Mouse (Mus musculus) CH12F3 (cell line): Measurements from ENCODE around the gene Crebrf.

Experiments
- in situ Hi-C: fragments of 300-500 bp; cut with MboI; formaldehyde crosslinking; loops from 2 replicates; pipeline ENCODE4 v1.14.3; 2020; ENCODE audit warnings: low sequenced_read_pairs

Gene Crebrf

DNA sequence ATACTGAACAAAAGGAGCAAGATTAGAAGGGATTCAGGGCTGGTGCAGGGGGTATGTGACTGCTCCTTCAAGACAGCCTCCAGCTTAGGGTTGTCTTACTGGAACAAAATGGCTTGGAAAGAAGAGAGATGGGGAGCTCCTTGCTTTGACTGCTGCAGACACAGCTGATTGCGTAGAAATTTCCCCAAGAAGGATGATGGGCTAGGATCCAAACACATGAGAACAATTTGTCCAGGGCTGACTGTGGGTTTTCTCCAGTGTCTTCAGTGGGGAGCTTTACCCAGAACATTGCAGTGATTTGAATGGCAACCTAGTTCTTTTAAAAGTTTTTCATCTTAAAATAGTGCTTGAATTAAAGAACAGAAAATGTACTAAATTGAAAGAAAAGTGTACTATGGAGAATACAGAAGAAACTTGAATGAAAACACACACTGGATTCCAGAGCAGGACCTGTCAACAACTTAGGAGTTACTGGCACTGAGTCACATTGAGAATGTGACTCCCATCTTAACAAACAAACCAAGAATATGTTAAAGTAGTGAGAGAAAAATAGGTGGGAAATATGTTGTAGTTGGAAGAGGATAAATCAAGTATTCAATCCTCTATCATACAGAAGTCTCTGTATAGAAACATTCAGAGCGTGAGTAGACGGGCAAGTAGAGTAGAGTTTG, 63.1 kb downstream of the Crebrf start:
- in situ Hi-C loops, result no loop called here

DNA sequence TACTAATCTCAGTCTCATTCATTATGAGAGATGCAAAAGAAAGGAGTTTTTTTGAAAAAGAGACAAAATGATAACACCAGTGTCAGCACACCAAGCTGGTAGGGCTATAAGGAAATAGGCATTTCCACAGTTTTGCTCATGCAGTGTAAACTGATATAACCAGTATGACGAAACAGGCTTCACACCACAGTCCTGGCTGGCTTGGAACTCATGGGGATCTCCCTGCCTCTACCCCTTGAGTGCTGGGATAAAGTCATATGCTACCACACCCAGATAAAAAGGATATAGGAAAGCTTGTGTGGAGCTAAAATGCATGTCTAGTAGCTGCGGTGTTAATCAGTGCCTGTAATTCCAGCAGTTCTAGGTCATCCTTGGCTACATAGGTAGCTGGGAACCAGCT, 64.0 kb downstream of the Crebrf start:
- in situ Hi-C loops, result no loop called here

DNA sequence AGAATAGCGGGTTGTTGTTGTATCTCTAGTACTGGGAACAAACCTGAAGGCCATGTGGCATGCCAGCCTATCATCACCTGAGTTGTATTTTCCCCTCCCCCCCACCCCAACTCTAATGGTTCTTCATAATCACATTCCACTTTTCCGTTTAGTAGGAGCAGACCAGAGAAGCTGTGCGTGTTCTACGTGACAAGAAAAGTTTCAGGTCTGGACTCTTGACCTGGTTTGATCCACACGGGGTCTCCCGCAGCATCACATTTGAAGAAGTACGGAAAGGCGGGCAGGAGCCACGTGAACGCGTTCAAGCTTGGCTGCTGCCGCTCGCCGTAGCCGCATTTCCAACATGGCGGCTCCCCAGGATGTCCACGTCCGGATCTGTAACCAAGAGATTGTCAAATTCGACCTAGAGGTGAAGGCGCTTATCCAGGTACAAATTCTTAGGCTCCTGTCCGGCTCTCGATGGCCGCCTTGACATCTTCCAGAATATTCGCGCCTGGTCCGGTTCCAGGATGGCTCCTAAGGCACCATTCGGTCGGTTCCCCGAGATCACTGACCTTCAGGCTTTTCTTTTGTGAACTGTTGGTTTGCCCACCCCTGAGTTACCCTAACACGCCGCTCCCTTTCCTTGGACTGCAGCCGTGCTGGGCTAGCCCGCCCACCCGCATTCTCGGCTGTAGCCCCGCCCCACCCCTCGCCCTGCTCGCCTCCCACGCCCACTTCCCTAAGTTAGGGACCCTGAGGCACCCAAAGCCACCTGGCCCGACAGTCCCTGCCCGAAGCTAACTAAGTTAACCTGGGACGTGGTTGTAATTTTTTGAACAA, 65.5 kb downstream of the Crebrf start, which contains the start of gene Bnip1:
Gene Bnip1 (plus strand): TSS at position 317 of the 822 bp plus-strand sequence.
- in situ Hi-C loops, result no loop called here

DNA sequence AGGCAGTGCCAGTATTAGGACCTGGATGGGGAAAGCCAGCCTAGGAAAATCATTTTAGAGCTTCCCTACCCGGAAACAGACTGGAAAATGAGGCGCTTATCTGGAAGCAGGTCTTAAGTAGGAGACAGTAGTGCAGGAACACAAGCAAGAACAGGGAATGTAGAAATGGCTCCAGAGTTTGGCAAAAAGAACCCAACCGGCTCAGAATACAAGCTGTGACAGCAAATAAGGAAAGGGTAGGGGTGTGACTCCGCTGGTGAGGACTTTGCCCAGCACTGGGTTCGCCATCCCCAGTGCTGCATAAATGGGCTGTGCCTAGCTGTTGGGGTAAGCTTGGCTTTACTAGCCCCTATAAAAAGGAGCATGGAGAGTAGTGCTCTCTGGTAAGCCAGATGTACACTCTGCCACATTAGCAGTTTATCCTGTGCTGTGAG, 66.2 kb downstream of the Crebrf start:
- in situ Hi-C loops, result no loop called here

DNA sequence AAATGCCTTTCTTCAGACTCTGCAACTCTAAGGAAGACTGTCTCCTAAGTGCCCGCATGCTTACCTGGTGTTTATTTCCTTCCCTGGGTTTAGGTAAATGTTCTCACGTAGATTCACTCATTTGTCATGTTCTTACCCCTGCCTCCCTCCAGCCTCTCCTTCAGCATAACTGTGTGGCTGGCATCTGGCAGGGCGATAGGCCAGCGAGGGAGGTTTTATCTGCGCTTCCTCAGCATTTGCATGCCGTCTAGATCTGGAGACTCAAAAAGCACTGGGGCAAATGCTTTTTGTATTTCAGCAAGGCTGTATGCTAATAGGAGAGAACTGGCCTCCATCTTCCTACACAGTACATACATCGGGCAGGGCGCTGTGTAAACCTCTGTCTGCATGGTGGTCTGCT, 69.1 kb downstream of the Crebrf start:
- in situ Hi-C loops, result no loop called here

DNA sequence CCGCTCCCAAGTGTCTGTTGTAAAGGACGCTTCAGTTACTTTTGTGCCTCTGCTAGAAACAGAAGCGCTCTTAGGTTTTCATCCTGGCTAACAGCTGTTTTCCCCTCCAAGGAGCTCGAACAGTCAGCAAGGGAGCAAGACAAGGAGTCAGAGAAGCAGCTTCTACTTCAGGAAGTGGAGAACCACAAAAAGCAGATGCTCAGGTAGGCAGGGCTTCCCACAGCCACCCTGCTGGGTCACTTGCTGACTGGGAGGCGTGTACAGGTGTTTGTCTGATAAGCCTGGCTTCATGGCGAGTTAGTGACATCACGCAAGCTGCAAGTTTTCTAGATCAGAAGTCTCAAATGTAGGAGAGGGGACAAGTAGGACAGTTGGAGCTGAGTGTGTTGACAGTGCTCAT, 71.1 kb downstream of the Crebrf start:
- in situ Hi-C loops, result no loop called here

DNA sequence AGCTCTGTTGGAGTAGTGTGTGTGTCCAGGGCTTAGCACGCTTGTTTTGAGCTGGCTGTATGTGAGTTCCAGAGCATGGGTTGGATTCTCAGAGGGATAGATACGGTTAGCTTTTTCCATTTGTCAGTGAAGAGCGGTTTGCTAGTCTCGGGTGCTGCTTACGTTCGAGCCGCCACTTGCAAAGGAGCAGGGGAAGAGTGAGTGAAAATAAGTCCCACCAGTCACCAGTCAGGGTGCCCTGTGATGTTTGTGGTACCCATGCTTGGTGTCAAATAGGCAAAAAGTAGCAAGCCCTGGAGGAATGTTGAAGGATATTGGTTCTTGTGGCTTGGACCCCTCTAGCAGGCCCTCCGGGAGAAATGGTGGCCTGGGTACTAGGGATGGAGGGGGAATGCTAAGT, 73.5 kb downstream of the Crebrf start:
- in situ Hi-C loops, result no loop called here

DNA sequence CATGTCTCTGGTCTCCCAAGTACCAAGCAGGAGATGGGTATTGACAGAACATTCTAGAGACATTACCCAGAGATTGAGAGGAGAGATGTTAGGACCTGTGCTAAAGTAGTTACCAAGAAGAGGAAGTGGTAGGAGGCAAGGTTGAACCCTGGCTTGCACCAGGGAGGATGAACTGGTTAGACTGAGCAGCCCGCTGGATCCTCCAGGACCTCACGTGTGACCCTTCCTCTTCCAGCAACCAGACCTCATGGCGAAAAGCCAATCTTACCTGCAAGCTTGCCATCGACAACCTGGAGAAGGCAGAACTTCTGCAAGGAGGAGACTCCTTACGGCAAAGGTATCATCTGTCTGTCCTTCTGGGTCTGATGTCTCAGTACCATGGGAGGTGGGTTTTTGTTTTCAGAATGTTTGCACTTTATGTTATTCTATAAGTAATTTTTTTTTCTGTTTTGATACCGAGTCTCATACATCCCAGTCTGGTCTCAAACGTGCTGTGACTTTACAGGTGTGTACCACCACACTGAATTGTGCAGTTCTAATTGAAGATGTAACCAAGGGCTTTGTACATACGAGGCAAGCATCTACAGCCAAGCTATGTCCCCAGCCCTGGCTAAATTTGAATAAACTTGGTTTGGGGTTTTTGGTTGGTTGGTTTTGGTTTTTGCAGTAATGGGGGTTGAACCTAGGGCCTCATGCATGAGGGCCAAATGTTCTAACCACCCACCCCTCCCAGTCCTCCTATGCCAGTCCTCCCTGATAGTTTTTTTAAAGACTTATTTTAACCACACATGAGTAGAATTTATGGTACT, 74.2 kb downstream of the Crebrf start:
- in situ Hi-C loops, result loop anchor here (10.0 kb wide), 1 partner anchor 95 kb away; no protein-coding TSS in a partner anchor

DNA sequence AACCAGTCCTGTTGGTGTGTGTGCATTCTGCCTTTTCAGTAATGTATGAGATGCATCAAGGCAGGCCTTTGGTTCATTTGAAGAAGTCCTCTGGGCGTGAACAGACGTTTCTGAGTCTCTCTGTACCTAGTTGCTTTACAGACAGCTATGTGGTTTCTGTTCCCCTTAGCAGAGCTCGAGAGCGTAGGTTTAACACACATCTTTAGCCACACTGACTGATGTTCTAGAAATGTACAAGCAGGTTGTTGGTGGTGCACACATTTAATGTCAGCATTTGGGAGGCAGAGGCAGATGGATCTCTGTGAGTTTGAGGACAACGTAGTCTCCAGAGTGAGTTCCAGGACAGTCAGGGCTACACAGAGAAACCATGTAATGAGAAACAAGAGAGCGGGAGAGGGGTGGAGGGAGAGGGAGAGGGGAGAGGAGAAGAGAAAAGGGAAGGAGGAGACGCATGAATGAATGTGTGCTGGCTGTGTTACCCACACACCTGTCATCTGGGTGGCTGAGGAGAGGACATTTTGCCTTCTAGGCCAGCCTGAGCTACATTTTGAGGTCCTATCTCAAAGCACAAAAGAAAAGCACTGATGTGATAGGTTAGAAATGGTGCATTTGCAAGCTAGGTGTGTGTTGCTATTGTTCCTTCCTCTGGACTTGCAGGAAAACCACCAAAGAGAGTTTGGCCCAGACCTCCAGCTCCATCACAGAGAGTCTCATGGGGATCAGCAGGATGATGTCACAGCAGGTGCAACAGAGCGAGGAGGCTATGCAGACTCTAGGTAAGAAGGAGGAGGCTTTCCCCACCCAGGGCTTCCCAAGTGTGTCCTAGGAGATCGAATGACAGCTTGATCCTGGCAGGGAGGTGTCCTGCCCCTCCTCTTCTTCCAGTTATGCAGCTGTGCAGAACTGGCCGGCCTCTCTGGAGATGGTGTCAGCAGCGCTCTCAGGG, 75.1 kb downstream of the Crebrf start:
- in situ Hi-C loops, result loop anchor here (10.0 kb wide), 1 partner anchor 94 kb away; no protein-coding TSS in a partner anchor

DNA sequence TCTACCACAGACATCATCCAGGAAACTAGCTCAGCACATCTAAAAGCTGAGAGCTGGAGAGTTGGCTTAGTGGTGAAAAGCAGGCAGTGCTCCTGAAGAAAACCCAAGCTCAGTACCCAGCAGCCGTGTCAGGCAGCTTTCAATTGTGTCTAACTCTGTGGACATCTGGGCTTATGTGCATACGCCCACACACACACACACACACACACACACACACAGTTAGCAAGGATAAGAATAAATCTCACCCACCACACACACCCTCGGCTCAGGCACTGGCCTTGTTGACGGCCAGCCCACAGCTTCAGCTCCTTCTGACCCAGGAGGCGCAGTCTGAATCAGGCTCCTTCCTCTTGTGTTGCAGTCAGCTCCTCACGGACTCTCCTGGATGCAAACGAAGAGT, 76.1 kb downstream of the Crebrf start:
- in situ Hi-C loops, result loop anchor here (10.0 kb wide), 1 partner anchor 93 kb away; no protein-coding TSS in a partner anchor

DNA sequence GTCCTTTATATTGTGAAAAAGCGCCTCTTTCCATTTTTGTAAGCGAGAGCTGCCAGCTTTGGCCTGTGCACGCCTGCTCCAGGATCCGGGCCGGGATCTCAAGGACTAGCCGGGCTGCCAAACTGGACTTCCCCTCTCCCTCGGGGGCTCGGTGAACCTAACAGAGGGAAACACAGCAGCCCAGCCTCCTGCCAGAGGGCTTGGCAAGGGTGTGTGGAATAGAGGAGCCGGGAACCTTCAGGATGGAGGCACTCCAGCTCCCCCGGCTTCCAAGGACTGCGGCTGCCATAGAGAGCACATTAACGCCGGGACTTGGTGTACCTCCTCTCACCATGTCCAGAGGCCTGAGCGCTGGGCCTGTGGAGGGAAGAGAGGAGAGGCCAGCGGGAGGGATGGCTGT, 76.6 kb downstream of the Crebrf start:
- in situ Hi-C loops, result loop anchor here (10.0 kb wide), 1 partner anchor 93 kb away; no protein-coding TSS in a partner anchor

DNA sequence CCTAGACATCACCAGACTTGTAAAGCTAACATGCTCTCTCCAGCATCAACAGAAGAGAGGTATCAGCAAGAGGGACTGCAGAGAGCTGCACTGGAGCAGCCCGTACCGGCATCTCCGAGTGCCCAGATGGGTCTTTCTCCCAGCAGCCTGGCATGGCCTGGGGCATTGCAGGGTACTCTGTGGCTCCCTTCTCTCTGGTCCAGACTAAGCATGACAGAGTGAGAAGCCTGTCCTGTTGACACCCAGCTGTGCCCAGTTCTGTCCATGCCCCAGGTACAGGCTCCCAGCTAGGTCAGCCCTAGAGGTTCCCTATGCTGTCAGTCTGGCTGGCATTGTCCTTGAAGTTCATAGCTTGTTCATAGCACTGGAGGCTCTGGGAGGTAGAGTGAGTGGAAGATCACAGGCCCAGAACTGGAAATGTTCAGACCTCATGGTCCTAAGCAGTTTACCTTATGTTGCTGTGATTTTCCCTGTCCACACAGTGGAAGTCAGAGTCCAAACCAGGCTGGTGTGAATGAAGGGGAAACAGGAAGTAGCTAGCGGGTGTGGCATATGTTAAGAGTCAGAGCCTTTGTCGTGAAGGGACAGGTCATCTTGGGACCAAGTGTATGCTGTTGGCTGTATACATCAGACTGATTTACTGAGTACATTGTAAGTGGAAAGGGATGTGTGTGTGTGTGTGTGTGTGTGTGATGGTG, 77.8 kb downstream of the Crebrf start:
- in situ Hi-C loops, result loop anchor here (10.0 kb wide), 1 partner anchor 92 kb away; no protein-coding TSS in a partner anchor

DNA sequence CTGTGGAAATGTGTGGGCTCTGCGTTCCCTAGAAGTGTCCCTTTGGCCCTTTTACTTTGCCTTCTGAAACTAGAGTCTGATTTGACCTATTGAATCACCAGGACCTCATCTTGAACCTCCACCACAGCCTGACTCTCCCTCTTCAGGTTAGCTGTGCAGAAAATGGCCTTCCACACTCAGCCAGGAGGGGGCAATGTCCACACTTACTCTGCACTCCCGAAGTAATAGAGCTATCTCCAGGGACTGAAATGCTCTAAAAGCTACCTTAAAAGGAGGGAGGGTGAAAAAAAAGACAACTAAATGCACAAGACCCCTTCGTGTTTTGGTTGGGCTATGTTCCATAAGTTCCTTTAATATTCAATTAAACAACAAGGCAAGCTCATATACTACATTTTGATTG, 79.3 kb downstream of the Crebrf start:
- in situ Hi-C loops, result loop anchor here (10.0 kb wide), 1 partner anchor 90 kb away; no protein-coding TSS in a partner anchor

DNA sequence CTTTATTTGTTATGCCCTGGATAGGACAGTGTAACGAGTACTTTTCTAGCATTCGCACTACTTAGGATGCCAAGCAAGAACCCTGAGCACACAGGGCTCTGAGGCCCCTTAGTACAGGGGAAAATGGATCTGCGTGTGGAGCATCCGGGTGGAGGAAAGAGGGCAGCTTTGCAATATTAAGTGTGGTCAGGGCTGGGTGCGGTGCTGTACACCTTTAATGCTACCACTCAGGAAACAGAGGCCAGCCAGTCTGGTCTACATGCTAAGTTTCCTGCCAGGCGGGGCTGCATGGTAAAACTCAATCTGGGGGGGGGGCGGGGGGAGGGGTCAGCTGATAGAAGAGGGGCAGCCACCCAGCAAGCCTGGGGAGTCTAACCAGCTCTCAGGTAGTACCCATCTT, 79.9 kb downstream of the Crebrf start:
- in situ Hi-C loops, result loop anchor here (10.0 kb wide), 1 partner anchor 89 kb away; no protein-coding TSS in a partner anchor

DNA sequence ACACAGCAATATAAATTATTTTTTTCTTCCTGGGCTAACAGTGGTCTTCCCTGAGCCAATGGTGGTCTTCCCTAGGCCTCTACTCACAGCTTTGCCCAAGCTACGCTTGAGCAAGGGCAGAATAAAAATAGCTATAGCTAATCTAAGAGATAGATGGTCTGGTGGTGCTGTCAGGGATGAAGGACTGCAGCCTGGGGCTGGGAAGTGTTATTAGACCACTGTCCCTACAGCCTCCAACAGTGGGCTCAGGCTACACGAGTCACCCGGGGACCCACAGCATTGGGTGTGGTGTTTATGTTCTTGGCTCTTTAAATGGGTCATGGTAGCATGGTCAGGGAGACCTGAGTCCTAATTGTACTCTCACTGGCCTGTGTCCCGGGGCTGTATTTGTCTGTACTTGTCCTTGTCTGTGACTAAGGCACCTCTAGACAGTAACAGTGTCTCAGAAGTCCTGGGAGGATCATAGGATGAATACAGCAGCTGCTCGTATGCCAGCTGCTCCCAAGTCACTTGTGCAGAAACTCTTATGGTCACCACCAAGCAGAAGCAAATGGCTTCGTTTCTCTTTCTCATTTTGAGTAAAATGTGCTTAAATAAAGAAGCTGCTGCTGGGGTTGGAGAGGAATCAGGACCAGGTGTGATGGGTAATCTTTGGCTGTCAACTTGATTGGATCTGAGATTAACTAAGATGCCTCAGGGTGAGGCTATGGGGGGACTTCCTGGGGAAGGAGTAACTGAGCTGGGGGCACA, 82.1 kb downstream of the Crebrf start:
- in situ Hi-C loops, result loop anchor here (10.0 kb wide), 1 partner anchor 87 kb away; no protein-coding TSS in a partner anchor

DNA sequence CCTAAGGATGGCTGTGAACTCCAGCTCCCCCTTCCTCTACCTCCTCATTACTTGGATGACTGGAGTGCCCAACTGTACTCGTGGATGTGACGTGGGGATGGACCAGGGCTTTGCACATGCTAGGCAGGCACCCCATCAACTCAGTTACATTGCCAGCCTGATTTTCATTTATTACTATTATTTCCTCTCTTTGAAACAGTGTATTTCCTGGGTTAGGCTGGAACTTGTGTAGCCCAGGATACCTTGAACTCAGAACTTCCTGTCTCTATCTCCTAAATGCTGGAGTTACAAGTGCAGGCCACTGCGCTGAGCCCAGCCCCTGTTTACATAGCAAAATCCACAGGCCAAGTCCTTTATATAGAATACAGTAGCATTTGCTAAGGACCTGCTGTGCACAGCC, 87.4 kb downstream of the Crebrf start:
- in situ Hi-C loops, result no loop called here

DNA sequence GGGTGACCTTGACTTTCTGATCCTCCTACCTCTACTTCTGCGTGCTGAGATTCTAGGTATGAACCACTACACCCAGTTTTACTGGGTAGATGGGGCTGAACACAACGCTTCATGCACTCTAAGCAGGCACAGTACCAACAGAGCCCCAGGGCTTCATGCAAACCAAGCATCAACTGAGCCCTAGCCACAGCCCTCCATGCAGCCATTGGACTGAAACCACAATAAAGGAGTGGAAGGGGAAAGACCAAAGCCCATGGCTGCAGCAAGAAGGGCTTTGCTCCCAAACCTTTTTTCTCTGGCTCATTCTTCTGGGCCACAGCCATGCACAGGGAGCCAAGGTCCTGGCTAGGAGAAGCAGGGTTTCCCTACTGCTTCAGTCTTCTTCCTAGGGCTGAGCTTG, 97.2 kb downstream of the Crebrf start:
- in situ Hi-C loops, result no loop called here

DNA sequence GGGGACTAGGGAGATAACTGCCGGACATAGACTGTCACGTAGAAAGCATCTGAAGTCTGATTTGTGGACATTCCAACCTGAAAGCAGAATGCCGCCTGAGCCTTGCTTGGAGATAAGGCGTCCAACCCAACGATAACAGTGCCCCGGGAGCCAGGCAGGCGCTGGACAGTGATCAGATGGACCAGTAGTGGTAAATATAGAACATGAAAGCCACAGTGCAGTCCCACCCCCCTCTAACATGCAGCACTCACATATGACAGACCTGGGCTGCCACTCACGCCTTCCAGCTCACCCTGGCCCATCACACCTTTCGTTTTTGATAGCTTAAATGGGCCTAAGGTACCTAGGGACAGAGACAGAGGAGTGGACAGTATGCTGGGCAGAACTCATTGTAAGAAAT, 98.0 kb downstream of the Crebrf start:
- in situ Hi-C loops, result no loop called here
